Mouse (Mus musculus): Measurements from ENCODE around the gene Fcho1.
"Not testable (repeated sequence)": the region's sequence is repeated elsewhere in the genome, so short reads cannot be mapped to it uniquely, and the experiment has no call there.

Fcho1 gene

DNA sequence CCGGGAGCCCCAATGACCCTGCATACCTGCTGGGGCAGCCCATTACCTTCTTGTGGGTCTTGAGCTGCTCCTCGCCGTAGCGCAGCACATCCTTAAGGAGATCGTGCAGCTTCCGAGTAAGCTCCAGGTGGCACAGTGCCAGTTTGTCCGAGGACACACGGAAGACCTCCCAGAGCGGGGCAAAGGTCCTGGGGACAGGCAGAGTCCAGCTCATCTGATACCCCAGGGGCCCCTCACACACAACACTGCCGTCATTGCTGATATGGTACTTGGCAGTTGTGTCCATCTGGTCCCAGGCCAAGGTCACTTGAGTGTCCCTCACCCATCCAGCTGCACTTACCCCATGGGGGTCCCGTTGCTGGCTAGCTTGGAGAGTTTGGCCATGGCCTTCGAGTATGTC is 8.4 kb downstream of the Fcho1 start:
- DNase-seq: peak; percentile 16

- DNase-seq: no peak
These were observed 8.9 kb downstream of the Fcho1 start for GRCm38 (mm10) chr8:71716561-71717053.

DNA sequence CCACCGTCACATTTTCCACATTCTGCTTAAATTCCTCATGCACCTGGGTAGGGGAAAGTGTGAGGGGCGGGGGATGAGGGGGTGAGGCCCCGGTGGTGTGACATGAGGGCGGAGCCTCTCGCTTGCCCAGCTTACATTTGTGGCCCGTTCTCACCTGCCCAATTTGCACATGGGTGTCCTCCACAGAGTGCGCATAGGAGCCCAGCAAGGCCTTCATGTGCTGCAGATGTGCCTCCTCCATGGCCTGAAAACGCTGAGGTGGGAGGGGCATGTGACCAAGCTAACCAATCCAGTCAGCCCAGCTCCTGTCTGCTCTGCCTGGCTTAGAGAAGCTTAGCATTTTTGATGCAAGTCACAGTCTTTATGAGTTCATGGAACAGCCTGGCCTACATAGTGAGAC is 10.0 kb downstream of the Fcho1 start:
- DNase-seq: no peak

- DNase-seq: no peak
These were observed 13.9 kb downstream of the Fcho1 start for GRCm38 (mm10) chr8:71711574-71711973.

DNA sequence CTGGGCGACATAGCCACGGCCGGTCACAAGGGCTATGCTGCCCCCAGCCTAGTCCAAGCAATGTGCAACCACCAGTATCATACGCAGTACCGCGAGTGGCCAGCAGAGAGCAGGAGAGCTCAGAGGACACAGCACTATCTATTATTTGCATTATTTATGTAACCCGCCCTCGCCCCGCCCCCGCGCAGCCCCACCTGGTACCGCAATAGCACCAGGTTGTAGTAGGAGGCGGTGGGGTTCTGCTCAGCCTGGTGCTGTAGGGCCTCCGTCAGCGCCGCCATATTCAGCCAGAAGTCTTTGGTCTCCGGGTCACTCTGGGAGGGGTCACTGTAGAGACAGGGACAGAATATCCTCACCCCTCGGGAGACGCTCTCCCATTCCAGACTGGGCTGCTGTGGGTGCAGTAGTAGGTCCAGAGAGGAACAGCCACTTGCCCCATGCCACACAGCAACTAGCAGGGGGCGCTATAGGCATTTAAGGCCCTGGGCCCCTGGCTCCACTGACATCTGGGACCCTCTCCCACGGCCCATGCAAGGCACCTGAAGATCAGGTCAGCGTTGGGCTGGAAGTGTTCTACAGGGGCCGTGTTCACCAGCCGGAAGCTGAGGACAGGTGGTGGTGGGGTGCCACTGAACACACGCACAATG is 15.6 kb downstream of the Fcho1 start:
- peak; percentile 97 for DNase-seq

DNA sequence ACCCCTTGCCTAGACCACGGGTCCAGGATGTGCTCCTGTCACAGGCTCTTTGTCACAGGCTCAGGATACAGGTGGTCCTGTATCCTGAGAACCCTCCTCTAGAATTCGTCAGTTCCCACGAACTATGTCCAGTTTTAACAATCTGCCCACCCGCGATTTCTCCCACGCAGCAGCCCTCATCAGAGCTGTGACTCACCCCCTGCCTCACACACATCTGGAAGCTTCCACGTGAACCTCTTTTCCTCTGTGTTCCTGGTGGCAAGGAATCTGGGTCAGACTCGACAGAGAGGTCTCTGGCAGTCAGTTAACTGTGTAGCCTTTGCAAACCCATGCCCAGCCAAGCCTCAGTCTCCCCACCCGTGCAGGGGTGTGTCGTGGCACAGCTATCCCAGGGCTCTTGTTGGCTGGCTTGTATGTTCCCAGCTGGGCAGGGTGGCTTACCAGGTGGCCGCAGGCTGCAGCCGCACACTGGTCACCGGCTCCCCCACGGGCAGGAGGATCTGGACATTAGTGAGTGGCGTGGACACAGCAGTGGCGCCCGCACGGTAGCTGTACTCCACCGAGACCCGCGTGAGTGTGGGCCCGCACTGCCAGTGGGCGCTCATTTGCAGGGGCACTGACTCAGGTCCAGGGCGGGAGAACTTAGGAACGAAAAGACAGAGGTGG is 16.2 kb downstream of the Fcho1 start:
- no peak for DNase-seq

DNA sequence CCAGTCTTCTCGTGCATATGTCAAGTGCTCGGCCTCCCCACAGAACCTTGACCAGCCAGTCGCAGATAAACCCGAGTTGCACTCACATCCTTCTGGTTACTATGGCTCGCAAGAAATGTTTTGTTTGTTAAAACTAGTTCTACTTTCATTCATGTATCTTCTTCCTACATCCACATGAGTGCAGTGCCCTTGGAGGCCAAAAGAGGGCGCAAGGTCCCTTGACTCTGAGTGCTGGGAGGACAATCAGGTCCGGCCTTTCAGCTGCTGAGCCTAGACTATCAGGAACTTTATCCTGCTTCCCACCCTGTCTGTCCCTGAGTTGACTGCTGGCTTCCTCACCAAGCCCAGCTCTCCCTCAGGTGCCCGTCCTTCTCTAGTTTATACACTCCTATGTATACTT is 17.6 kb downstream of the Fcho1 start:
- peak; percentile 66 for DNase-seq

- not testable (repeated sequence) for DNase-seq
These were observed 22.1 kb downstream of the Fcho1 start for GRCm38 (mm10) chr8:71703400-71703799.

GRCm38 (mm10) chr8:71702923-71703322 is 22.6 kb downstream of the Fcho1 start:
- DNase-seq: no peak

- DNase-seq: no peak
These were observed 23.5 kb downstream of the Fcho1 start for GRCm38 (mm10) chr8:71702087-71702432.

DNA sequence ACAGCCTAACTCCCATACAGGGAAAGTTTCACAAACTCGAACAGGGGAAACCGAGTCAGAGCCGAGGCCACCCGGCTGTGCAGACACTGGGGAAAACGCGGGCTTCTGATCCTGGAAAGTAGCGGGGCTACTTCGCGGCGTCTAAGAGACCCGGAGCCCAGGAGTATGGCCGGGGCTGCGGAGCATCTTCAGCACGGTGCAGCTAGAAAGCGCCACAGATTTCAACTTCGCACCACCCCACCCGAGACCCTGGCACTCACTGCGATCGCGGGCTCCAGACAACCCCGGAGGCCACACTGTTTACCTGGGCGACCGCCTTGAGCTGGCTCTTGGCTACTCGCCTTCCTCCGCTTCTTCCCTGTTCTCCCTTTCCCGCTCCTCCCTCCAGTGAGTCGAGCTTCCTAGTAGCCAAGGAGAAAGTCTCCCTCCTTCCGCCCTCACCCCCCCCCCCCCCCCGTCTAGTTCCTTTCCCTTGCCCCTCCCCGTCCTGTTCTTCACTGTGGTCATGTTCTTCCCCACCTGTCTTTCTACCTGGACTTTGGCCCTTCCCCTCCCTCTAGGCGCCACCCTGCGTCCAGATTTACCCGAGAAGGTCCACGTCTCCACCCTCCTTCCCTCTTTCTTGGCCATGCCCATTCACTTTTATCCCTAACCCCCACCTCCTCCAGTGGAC is 24.0 kb downstream of the Fcho1 start, which contains the start of gene B3gnt3:
Gene B3gnt3 (minus strand): TSS at position 376 of the 673 bp plus-strand sequence.
- DNase-seq: no peak

- DNase-seq: no peak
These were observed 24.8 kb downstream of the Fcho1 start for GRCm38 (mm10) chr8:71700493-71701269.

DNA sequence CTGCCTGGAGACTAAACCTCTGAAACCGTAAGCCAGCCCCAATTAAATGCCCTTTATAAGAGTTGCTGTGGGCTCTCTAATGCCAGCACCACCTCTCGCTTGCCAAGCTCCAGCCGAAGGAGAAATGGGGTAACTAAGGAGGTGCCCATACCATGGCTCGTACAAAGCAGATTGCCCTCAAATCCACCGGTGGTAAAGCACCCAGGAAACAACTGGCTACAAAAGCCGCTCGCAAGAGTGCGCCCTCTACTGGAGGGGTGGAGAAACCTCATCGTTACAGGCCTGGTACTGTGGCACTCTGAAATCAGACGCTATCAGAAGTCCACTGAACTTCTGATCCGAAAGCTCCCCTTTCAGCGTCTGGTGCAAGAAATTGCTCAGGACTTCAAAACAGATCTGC is 30.1 kb downstream of the Fcho1 start:
- not testable (repeated sequence) for DNase-seq

GRCm38 (mm10) chr8:71693166-71694041 is 32.1 kb downstream of the Fcho1 start:
- no peak for DNase-seq

DNA sequence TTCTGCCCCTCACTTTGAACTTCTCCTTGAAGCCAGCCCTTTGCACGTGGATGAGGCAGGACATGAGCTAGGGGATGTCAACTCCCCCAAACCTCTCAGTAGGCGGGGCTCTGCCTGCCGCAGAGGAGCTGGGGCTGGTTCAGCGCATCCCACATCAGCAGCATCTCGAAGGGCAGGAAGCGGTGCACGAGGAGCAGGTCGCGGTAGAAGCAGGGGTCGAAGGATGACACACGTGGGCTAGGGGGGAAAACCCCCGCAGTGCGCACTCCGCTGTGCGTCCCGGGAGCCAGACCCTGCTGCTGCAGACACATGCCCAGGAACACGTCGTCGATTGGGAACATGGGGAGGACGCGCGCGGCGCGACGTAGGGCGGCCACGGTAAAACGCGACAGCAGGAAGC is 33.0 kb downstream of the Fcho1 start:
- no peak for DNase-seq

DNA sequence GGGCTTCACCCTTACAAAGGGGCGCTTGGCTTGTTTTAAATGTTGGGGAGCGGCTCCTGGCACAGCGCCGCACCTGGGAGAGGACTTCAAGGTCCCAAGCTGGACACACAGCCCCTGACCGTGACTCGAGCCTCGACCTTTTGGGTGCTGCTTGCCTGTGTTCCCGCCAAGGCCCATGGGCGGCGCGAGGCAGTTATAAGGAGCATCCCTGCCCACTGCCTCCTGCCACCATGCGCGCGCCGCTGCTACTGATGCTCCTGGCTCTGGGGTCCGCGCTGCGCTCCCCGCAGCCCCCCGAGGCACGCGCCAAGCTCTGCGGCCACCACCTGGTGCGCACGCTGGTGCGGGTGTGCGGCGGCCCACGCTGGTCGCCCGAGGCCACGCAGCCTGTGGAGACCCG is 36.5 kb downstream of the Fcho1 start, which contains the start of gene Insl3:
Gene Insl3 (plus strand): TSS at position 187 of the 400 bp plus-strand sequence.
- no peak for DNase-seq

DNA sequence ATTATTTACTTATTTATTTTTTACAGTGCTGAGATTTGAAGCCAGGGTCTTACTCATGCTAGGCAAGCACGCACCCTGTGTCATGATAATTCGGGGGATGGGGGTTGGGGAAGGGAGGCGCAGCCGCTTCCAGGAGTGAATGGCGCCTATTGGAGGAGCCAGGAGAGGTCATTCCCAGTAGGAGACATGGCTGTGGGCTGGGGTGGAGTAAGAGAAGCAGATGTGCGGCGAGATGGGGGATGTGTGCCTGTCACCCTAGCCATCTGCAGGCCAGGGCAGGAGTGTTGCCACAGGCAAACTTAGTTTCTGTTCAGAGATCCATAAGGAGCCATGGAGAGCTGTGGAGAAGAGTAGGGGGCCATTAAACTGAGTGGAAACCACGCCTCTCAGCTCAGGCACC is 37.9 kb downstream of the Fcho1 start:
- DNase-seq: no peak

- no peak for DNase-seq
These were observed 39.3 kb downstream of the Fcho1 start for GRCm38 (mm10) chr8:71686143-71686734.

- DNase-seq: peak; percentile 22
These were observed 39.9 kb downstream of the Fcho1 start for GRCm38 (mm10) chr8:71685573-71685972.

DNA sequence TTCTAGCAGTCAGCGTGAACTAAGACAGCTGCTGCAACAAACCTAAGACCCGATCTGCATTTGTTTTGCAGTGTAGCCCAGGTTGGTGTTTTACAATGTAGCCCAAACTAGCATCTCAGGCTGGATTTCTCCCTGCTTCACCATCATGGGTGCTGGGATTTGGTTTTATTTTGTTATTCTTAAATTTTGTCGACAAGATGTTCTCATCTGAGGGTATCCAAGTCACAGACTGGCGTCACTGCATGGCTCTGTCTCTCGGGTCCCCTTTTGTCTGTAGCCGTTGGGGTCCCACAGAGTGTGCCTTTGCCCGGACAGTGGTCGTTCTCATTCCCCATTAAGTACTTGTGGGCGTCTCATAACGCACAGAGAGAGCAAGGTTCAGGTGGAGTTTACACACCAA is 40.8 kb downstream of the Fcho1 start:
- no peak for DNase-seq

DNA sequence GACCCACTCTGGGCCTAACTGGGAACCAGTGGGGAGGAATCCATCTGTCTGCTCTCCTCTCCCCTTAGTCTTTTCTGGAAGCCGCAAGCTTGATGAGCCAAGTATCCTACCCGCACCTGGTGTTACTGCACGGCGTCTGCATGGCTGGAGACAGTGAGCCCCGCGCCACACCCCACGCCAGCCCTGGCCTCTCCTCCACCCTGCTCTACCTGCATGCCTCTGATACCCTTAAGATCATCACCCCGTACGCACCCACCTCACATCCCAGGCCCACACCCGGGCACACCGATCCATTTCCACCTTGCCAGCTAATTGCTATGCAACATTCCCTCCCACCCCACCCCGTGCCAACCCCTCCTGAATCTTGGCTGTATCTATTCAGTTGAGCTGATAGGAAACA is 42.7 kb downstream of the Fcho1 start:
- no peak for DNase-seq
